Mouse (Mus musculus) intestine, embryonic 15.5 days (tissue): ENCODE measurements at regions not wholly inside any gene's neighbourhood (a gene's known extent, or its start where the extent isn't known, plus 50 kb on each side); places are given as distances from the start of the nearest gene placed in this dataset.

Source experiments
- ATAC-seq: fragments of 200-750 bp; cut with Nextera tagmentation; 2 replicates; pipeline ENCODE4 v1.8.0; 2017; ENCODE audit warnings: moderate TSS enrichment, moderate library complexity
- H3K27ac ChIP-seq: fragments of 300-500 bp; sonication (generic); 2 replicates; pipeline ENCODE4 v1.5.1; 2015; ENCODE audit warnings: mild to moderate bottlenecking, inconsistent platforms
- H3K27me3 ChIP-seq: fragments of 300-500 bp; sonication (generic); replicated peaks from 2 replicates; pipeline ENCODE4 v1.6.1; 2015; ENCODE audit warnings: inconsistent platforms
- H3K36me3 ChIP-seq: fragments of 300-500 bp; sonication (generic); 2 replicates; pipeline ENCODE4 v1.6.1; 2015; ENCODE audit warnings: inconsistent platforms
- H3K4me1 ChIP-seq: fragments of 300-500 bp; sonication (generic); replicated peaks from 2 replicates; pipeline ENCODE4 v1.6.1; 2015; ENCODE audit warnings: inconsistent platforms
- H3K4me2 ChIP-seq: fragments of 300-500 bp; sonication (generic); replicated peaks from 2 replicates; pipeline ENCODE4 v1.6.1; 2015; ENCODE audit warnings: mild to moderate bottlenecking, inconsistent platforms
- H3K4me3 ChIP-seq: fragments of 300-500 bp; sonication (generic); replicated peaks from 2 replicates; pipeline ENCODE4 v1.5.1; 2015; ENCODE audit warnings: inconsistent platforms
- H3K9ac ChIP-seq: fragments of 300-500 bp; sonication (generic); 2 replicates; pipeline ENCODE4 v1.6.1; 2015; ENCODE audit warnings: inconsistent platforms
- H3K9me3 ChIP-seq: fragments of 300-500 bp; sonication (generic); 2 replicates; pipeline ENCODE4 v1.6.1; 2016; ENCODE audit warnings: inconsistent platforms
- WGBS: fragments of 180-500 bp; shearing (Covaris S2); methylation state at CpG from one replicate; pipeline ENCODE4 v1.1.7; 2015; 5-methylcytosine and 5-hydroxymethylcytosine counted together

- Histone ChIP-seq H3K9me3 (no peaks in the 10 kb centered on the region), H3K27ac (no peak overlapping the region), H3K9ac (no peak overlapping the region), H3K36me3 (no peaks in the 10 kb centered on the region), H3K4me2 (no peak overlapping the region), H3K27me3 (no peaks in the 10 kb centered on the region), H3K4me1 (no peaks in the 10 kb centered on the region), H3K4me3 (no peak overlapping the region)
- no peak for ATAC-seq
- 81% methylated on average over 4 of the region's 4 CpGs for WGBS
These were observed 141.5 kb upstream of the Tgfbr2 start for GRCm38 (mm10) chr9:116316582-116317095.

GRCm38 (mm10) chr9:116314803-116315202 is 139.6 kb upstream of the Tgfbr2 start:
- no peak for ATAC-seq
- H3K4me1 ChIP-seq = no peaks in the 10 kb centered on the region
- H3K9ac ChIP-seq = no peak overlapping the region
- H3K9me3 ChIP-seq = no peaks in the 10 kb centered on the region
- no peak overlapping the region for H3K4me2 ChIP-seq
- no peak overlapping the region for H3K27ac ChIP-seq
- H3K4me3 ChIP-seq = no peak overlapping the region
- H3K27me3 ChIP-seq = no peaks in the 10 kb centered on the region
- no peaks in the 10 kb centered on the region for H3K36me3 ChIP-seq

GRCm38 (mm10) chr9:116313932-116314790 is 139.0 kb upstream of the Tgfbr2 start:
- 60% methylated on average over 14 of the region's 14 CpGs for WGBS
- ATAC-seq = 0 out of 2 replicates have a peak, but pooled peaks have one; percentile 36

DNA sequence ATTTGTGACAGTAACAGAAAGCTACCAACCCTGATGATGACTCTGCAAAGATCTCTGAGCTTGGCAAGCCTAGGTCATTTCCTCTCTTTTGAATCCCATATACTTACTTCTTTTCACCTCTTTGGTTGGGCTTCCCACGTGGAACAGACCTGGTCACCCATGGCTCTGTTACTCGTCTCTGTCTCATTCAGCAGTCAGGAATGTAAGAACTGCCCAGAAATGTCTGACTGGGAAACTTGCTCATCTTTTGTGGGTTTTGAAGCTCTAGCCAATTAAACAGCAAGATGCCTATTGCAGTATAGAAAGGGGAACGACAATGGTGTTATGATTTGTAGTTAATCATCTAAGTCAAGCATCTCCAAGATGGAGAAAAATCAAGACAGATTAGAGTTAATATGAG is 136.2 kb upstream of the Tgfbr2 start:
- H3K27me3 ChIP-seq = no peaks in the 10 kb centered on the region

More at GRCm38 (mm10) chr9:116313932-116314790, 139.0 kb upstream of the Tgfbr2 start:
- Histone ChIP-seq H3K9me3 (no peaks in the 10 kb centered on the region), H3K36me3 (no peaks in the 10 kb centered on the region), H3K9ac (no peak overlapping the region), H3K4me2 (no peak overlapping the region), H3K27me3 (no peaks in the 10 kb centered on the region), H3K27ac (no peak overlapping the region), H3K4me3 (no peak overlapping the region), H3K4me1 (no peaks in the 10 kb centered on the region)

DNA sequence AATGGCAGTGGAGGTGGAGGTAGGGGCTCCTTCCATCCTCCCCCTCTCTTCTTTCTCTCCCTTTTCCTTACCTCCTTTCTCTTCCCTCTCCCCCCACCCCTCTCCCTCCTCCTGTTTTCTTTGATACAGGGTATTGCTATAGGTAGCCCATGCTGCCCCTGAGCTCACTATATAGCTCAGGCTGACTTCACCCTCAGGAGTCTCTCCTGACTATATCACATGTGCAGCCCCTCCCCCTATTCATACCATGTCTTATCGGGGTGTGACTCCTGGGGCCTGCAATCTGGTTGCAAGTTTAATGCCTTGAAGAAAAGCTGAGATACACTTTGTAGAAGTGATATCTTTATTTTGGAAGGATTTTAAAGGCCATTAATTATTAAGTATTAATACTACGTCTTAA is 126.4 kb upstream of the Tgfbr2 start:
- no peaks in the 10 kb centered on the region for H3K36me3 ChIP-seq
- no peak for ATAC-seq
- 0 out of 2 replicates have a peak, but pooled peaks cover 4% of the 10 kb centered on the region for H3K4me1 ChIP-seq
- no peaks in the 10 kb centered on the region for H3K9me3 ChIP-seq
- no peaks in the 10 kb centered on the region for H3K27me3 ChIP-seq
- 74% methylated on average over 2 of the region's 2 CpGs for WGBS
- H3K4me2 ChIP-seq = no peak overlapping the region
- H3K9ac ChIP-seq = no peak overlapping the region
- H3K27ac ChIP-seq = no peak overlapping the region
- H3K4me3 ChIP-seq = no peak overlapping the region

More for the DNA sequence above, 136.2 kb upstream of the Tgfbr2 start:
- Histone ChIP-seq H3K9me3 (no peaks in the 10 kb centered on the region), H3K4me1 (no peaks in the 10 kb centered on the region), H3K4me3 (no peak overlapping the region), H3K27ac (no peak overlapping the region), H3K4me2 (no peak overlapping the region), H3K36me3 (no peaks in the 10 kb centered on the region), H3K9ac (no peak overlapping the region)
- WGBS = 66% methylated on average over 3 of the region's 3 CpGs
- no peak for ATAC-seq

GRCm38 (mm10) chr9:116298791-116299190 is 123.6 kb upstream of the Tgfbr2 start:
- Histone ChIP-seq H3K27ac (no peak overlapping the region), H3K9me3 (no peaks in the 10 kb centered on the region), H3K36me3 (no peaks in the 10 kb centered on the region), H3K4me3 (no peak overlapping the region), H3K27me3 (no peaks in the 10 kb centered on the region), H3K9ac (no peak overlapping the region), H3K4me2 (no peak overlapping the region), H3K4me1 (0 out of 2 replicates have a peak, but pooled peaks cover 4% of the 10 kb centered on the region)
- ATAC-seq = no peak
- WGBS = 91% methylated on average over 4 of the region's 4 CpGs

DNA sequence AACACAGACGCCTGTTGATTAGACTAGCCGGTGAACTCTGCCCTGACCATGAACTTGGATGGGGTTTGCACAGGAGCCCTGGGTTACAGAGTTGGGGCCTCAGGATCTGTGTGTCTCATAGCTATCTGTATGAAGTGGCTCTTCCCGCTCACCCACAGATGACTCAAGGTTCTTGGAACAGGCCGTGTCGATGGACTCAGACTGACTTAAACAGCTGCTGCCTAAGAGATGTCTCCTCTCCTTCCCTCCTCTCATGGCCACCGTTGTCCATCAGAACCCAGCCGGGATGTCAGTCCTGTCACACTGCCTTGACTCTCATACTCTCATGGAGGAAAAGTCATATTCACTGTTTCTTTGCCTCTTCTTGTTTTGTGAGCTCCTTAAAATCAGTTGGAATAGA is 121.2 kb upstream of the Tgfbr2 start:
- no peak overlapping the region for H3K9ac ChIP-seq
- 58% methylated on average over 7 of the region's 7 CpGs for WGBS
- H3K27ac ChIP-seq = no peak overlapping the region
- no peaks in the 10 kb centered on the region for H3K4me1 ChIP-seq
- H3K27me3 ChIP-seq = no peaks in the 10 kb centered on the region
- H3K36me3 ChIP-seq = no peaks in the 10 kb centered on the region
- H3K9me3 ChIP-seq = no peaks in the 10 kb centered on the region
- H3K4me2 ChIP-seq = no peak overlapping the region
- no peak for ATAC-seq
- H3K4me3 ChIP-seq = no peak overlapping the region

DNA sequence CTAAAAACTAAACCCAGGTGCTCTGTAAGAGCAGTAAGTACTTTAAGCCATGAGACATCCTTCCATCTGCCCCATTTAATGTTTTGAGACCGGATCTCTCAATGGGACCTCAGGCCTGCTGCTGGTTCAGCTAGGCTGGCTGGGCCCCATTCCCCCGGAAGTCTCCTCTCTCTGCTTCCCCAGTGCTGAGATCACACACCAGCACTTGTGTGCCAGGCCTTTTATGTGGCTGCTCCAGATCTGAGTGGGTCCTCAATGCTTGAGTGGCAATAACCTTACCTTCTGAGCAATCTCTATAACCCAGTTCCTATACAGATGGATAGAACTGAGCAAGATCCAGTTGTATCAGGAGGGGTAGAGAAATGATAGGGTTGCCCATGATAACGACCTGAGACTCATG is 118.9 kb upstream of the Tgfbr2 start:
- H3K4me3 ChIP-seq = no peak overlapping the region
- no peak overlapping the region for H3K9ac ChIP-seq
- WGBS = 76% methylated on average over 3 of the region's 3 CpGs
- H3K27ac ChIP-seq = no peak overlapping the region
- H3K9me3 ChIP-seq = no peaks in the 10 kb centered on the region
- no peak overlapping the region for H3K4me2 ChIP-seq
- H3K36me3 ChIP-seq = no peaks in the 10 kb centered on the region
- H3K27me3 ChIP-seq = no peaks in the 10 kb centered on the region
- H3K4me1 ChIP-seq = no peaks in the 10 kb centered on the region
- ATAC-seq = no peak

- H3K4me1 ChIP-seq = no peaks in the 10 kb centered on the region
- ATAC-seq = no peak
- no peak overlapping the region for H3K9ac ChIP-seq
- no peaks in the 10 kb centered on the region for H3K27me3 ChIP-seq
- H3K36me3 ChIP-seq = no peaks in the 10 kb centered on the region
- H3K4me2 ChIP-seq = no peak overlapping the region
- no peaks in the 10 kb centered on the region for H3K9me3 ChIP-seq
- no peak overlapping the region for H3K4me3 ChIP-seq
- H3K27ac ChIP-seq = no peak overlapping the region
- 72% methylated on average over 6 of the region's 6 CpGs for WGBS
These were observed 118.0 kb upstream of the Tgfbr2 start for GRCm38 (mm10) chr9:116293110-116293509.

- Histone ChIP-seq H3K36me3 (no peaks in the 10 kb centered on the region), H3K4me3 (no peak overlapping the region), H3K9ac (no peak overlapping the region), H3K9me3 (no peaks in the 10 kb centered on the region), H3K4me2 (no peak overlapping the region), H3K27ac (no peak overlapping the region), H3K4me1 (no peaks in the 10 kb centered on the region), H3K27me3 (no peaks in the 10 kb centered on the region)
- no peak for ATAC-seq
- 86% methylated on average over 3 of the region's 3 CpGs for WGBS
These were observed 116.5 kb upstream of the Tgfbr2 start for GRCm38 (mm10) chr9:116291624-116292023.

DNA sequence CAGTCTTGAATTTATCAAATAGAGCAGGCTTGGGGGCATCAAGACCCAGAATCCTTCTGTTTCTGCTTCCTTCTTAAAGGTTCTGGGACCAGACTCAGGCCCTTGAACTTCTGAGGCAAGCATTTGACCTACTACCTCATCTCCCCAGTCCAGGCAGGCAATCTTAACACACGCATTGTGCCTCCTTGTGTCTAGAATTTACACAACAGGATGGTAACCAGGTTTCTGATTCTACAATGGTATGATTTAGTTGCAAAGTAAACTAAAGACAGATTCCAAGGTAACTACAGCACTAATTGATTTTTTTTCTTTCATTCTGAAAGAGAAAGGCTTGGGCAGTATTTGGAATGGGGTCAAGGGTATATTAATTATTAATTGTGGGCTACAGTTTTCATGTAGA is 115.7 kb upstream of the Tgfbr2 start:
- no peak for ATAC-seq
- H3K27ac ChIP-seq = no peak overlapping the region
- WGBS = 86% methylated on average over 1 of the region's 1 CpGs
- no peaks in the 10 kb centered on the region for H3K9me3 ChIP-seq
- no peak overlapping the region for H3K4me3 ChIP-seq
- H3K27me3 ChIP-seq = no peaks in the 10 kb centered on the region
- H3K4me1 ChIP-seq = no peaks in the 10 kb centered on the region
- H3K36me3 ChIP-seq = no peaks in the 10 kb centered on the region
- H3K4me2 ChIP-seq = no peak overlapping the region
- no peak overlapping the region for H3K9ac ChIP-seq

DNA sequence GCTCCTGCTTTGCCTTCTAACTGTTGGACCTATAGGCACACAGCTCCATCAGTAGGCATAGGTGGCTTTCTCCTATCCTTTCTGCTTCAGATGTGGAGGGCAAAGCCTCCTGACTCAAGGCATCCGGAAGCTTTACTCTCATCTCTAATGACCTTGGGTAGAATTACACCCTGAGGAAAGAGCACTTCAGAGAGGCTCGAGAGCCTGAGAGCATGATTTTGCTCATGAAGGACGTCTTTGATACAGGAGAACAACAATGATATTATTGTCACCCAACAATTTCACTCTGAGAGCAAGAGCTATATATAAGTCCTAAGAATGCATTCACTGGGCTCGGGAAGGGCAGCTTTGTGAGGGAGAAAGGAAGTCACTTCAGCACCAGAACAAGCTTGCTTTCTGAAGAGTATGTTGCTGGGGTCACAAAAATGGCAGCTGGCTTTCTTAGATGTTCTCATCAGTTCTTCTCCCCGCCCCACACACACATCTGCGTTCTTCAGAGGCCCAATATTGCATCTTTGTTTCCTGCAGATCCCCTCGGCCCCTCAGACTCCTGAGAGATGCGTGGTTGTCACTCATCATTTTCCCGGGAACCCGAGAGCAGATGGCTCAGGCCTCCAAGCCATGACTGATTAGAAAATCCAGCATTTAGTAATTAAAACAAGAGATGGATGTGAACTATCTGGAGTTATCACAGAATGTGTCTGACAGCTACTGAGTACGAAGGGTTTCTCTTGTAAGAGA is 110.7 kb upstream of the Tgfbr2 start:
- Histone ChIP-seq H3K27me3 (no peaks in the 10 kb centered on the region), H3K9ac (no peak overlapping the region), H3K36me3 (no peaks in the 10 kb centered on the region), H3K4me1 (no peaks in the 10 kb centered on the region), H3K27ac (no peak overlapping the region), H3K9me3 (no peaks in the 10 kb centered on the region), H3K4me2 (no peak overlapping the region), H3K4me3 (no peak overlapping the region)
- 78% methylated on average over 11 of the region's 11 CpGs for WGBS
- ATAC-seq = no peak
